Mouse (Mus musculus) gonadal fat pad, adult 2 months (tissue): ENCODE results near the gene Ddhd1. TPM values are rescaled to one million over a fixed set of nuclear protein-coding genes. Genes with fewer than 3 reads are reported as not detected.
"Not testable (repeated sequence)": the region's sequence is repeated elsewhere in the genome, so short reads cannot be mapped to it uniquely, and the experiment has no call there.

ENCODE experiments used
- DNase-seq: peaks from one replicate; pipeline ENCODE4 v3.0.0-alpha.2; 2012; ENCODE audit warnings: low read depth
- polyA plus RNA-seq: library from polyadenylated mRNA; depleted of rRNA; stranded (reverse); fragments of >200 nt; gene quantifications from 2 replicates; pipeline ENCODE4 v1.2.3, GENCODE M21; 2012; rRNA removed

Ddhd1 gene
- polyA plus RNA-seq, 1 experiment: 14.9 TPM

GRCm38 (mm10) chr14:45580923-45581827 is 76.8 kb downstream of the Ddhd1 start:
- not testable (repeated sequence) for DNase-seq

GRCm38 (mm10) chr14:45566066-45566937 is 91.6 kb downstream of the Ddhd1 start:
- DNase-seq: no peak

GRCm38 (mm10) chr14:45565216-45566065 is 92.5 kb downstream of the Ddhd1 start:
- DNase-seq: no peak

GRCm38 (mm10) chr14:45563577-45563976 is 94.4 kb downstream of the Ddhd1 start:
- no peak for DNase-seq

- no peak for DNase-seq
These were observed 96.3 kb downstream of the Ddhd1 start for GRCm38 (mm10) chr14:45561681-45562080.

DNA sequence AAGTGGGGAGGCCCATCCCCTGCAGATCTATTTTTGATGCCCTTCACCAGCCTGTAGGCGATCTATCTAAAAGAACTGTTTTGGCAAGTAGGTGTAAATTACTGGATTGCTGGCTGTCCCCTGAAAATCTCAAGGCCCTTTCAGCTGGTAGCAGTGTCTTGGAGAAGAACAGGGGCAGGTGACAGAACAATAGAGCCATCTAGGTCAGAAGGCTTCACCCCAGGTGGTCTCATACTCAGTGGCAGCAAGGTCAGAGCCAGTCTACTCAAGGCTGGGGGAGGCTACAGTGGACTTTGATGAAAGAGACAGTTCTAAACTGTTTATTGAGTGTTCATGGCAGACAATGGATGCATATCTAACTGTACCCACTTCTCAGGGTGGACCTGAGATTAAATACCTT is 98.9 kb downstream of the Ddhd1 start:
- no peak for DNase-seq

DNA sequence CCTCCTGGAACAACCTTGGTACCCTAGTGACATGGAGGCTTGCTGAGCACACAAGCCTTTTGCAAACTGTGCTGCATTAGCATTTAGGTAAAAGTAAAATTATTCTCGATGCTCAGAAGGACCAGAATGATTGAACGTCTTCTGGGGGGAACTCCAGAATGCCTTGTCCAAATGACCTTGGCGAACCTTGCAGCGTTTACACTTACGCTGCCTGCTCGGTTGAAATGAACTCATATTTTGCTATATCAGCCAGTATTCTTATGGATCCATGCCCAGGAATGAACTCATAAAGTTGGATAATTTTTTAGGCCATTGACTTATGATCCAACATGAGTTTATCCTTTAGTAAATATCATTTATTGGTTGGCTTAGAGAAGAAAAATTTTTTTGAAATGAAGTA is 103.6 kb downstream of the Ddhd1 start:
- no peak for DNase-seq

GRCm38 (mm10) chr14:45553854-45554253 is 104.1 kb downstream of the Ddhd1 start:
- DNase-seq: no peak

GRCm38 (mm10) chr14:45552431-45552830 is 105.5 kb downstream of the Ddhd1 start:
- no peak for DNase-seq

DNA sequence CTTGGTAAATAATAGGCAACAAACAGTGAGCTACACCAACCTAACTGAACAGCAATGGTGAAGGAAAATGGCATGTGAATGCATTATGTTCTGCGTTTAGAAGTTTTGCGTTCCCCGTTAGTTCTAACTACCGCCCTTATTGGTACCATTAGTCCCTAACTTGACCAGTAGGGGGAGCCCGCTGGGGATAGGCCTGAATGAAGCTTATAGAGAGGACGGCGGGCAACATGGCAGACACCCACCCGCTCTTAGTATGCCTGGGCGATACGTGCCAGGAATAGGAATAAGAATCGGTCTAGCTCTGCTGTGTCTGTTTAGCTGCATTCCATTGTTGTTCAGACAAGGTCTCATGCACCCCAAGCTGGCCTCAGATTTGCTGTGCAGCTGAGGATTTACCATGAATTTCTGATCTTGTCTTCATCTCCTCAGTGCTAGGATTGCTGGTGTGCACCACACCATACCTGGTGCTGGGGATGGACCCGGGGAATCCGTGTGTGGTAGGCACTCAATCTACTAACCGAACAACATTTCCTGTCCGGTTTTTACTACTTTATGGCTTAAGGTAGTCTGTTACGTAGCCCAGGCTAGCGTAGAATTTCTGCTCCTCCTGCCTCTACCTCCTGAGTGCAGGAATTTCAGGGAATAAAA is 106.7 kb downstream of the Ddhd1 start:
- no peak for DNase-seq

DNA sequence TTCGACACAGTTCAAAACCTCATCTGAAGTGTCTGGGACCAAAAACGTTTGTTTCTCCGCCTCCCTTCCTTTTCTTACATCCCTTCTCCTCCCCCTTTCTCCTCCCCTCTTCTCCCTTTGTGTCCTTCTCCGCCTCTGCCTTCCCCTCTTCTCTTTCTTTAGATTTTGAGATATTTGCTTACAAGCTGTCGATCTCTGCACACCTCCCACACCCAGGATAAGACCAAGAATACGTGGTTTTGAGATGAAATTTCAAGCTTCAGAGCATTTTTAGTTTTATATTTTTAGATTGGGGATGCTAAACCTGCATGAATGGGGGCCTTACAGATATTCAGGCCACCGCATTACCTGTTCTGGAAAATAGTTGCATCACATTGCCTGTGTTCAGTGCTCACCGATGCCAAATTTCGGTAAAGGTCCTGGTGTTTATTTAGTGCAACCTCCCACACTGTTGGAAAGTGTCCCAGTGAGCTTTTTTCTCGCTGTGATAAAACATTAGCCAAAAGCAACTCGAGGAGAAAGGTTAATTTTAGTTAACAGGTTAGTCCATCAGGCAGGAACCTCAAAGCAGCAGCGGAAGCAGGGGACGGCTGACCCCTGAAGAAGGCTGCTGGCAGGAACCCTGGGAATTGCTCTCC is 107.8 kb downstream of the Ddhd1 start:
- peak; percentile 71 for DNase-seq

GRCm38 (mm10) chr14:45548118-45548517 is 109.8 kb downstream of the Ddhd1 start:
- no peak for DNase-seq

DNA sequence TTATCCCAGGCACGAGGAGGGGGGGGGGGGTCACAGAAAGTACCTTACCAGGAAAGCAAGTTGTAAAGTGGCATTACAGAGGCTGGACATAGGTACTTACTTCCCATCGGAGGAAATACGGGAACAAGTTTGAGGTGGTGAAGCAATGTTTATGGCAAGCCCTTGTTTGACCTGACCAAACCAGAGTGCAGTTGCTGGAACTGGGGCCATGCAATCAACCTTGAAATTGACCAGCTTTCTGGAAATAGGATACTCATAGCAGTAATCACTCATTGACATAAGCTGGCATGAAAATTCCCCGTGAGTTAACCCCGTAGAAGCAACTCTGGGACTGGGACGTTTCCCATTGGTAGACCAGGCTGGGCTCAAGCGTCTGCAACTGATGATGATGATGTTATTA is 113.0 kb downstream of the Ddhd1 start:
- DNase-seq: no peak

- DNase-seq: no peak
These were observed 113.9 kb downstream of the Ddhd1 start for GRCm38 (mm10) chr14:45544026-45544425.

GRCm38 (mm10) chr14:45539659-45540468 is 118.1 kb downstream of the Ddhd1 start:
- no peak for DNase-seq

Other genes starting within 250 kb of the Ddhd1 start
- 54.9 and 65.2 TPM in 2 replicates for gene Fermt2, start 128.0 kb downstream of the Ddhd1 start, polyA plus RNA-seq